8 mouse cellular contexts compared by ENCODE assay signal in genomic region chr11:28852361-28852919, GRCm38 (mm10). TPM values are rescaled to one million over a fixed set of nuclear protein-coding genes. Genes with fewer than 3 reads are reported as not detected.
DNase-seq lines count a peak whose midpoint lies in the region; ATAC-seq and TF ChIP-seq lines count a peak whose summit lies in the region.

No protein-coding gene starts in this region.

- no peaks in the 10 kb centered on the region for H3K9me3 ChIP-seq in kidney, postnatal 0 days (replicated peaks; ENCODE audit: low read length)
- H3K9me3 ChIP-seq in embryonic facial prominence, embryonic 14.5 days (ENCODE audit: control insufficient read depth, low read length), result no peaks in the 10 kb centered on the region
- H3K9me3 ChIP-seq in hindbrain, embryonic 15.5 days, result no peaks in the 10 kb centered on the region
- H3K9me3 ChIP-seq in midbrain, embryonic 16.5 days (replicated peaks; ENCODE audit: control insufficient read depth, low read length, poor library complexity, severe bottlenecking), result no peaks in the 10 kb centered on the region

- no peak for ATAC-seq in kidney, postnatal 0 days (replicated peaks; ENCODE audit: low FRiP score, low read depth)
- ATAC-seq in embryonic facial prominence, embryonic 14.5 days (ENCODE audit: low read depth), result no peak
- ATAC-seq in hindbrain, embryonic 15.5 days (ENCODE audit: low FRiP score, low read depth), result no peak
- ATAC-seq in midbrain, embryonic 16.5 days, result no peak

- no peaks in the 10 kb centered on the region for H3K36me3 ChIP-seq in kidney, postnatal 0 days (ENCODE audit: insufficient read depth, low read length)
- no peaks in the 10 kb centered on the region for H3K36me3 ChIP-seq in embryonic facial prominence, embryonic 14.5 days (ENCODE audit: control insufficient read depth, insufficient read depth, low read length)
- H3K36me3 ChIP-seq in hindbrain, embryonic 15.5 days, result no peaks in the 10 kb centered on the region
- no peaks in the 10 kb centered on the region for H3K36me3 ChIP-seq in midbrain, embryonic 16.5 days (ENCODE audit: control insufficient read depth, insufficient read depth, low read length)

- H3K27me3 ChIP-seq in kidney, postnatal 0 days (ENCODE audit: insufficient read depth, low read length), result no peaks in the 10 kb centered on the region
- no peaks in the 10 kb centered on the region for H3K27me3 ChIP-seq in embryonic facial prominence, embryonic 14.5 days (replicated peaks; ENCODE audit: control insufficient read depth, insufficient read depth, low read length)
- H3K27me3 ChIP-seq in hindbrain, embryonic 15.5 days, result peaks cover 25% of the 10 kb centered on the region
- H3K27me3 ChIP-seq in midbrain, embryonic 16.5 days (ENCODE audit: control insufficient read depth, insufficient read depth, low read depth, low read length), result no peaks in the 10 kb centered on the region; the same call in 1 of the 2 replicates

- no peak overlapping the region; the same call in 1 of the 2 replicates for H3K4me3 ChIP-seq in kidney, postnatal 0 days (replicated peaks; ENCODE audit: low read depth, low read length)
- H3K4me3 ChIP-seq in embryonic facial prominence, embryonic 14.5 days (ENCODE audit: low read depth, low read length), result peak overlapping the region; percentile 61
- peak overlapping the region; percentile 50; the same call in 1 of the 2 replicates for H3K4me3 ChIP-seq in hindbrain, embryonic 15.5 days
- H3K4me3 ChIP-seq in midbrain, embryonic 16.5 days (ENCODE audit: low read depth, low read length), result peak overlapping the region; percentile 54

- no peak for TF ChIP-seq CTCF in kidney, postnatal 0 days (IDR thresholded peaks at IDR 0.05; ENCODE audit: low read depth)

- 33% methylated on average over 6 of the region's 6 CpGs for WGBS in kidney, postnatal 0 days
- 24% methylated on average over 6 of the region's 6 CpGs for WGBS in embryonic facial prominence, embryonic 14.5 days
- WGBS in hindbrain, embryonic 15.5 days, result 41% methylated on average over 6 of the region's 6 CpGs
- 37% methylated on average over 6 of the region's 6 CpGs for WGBS in midbrain, embryonic 16.5 days

- H3K4me2 ChIP-seq in kidney, postnatal 0 days (ENCODE audit: low read length), result peak overlapping the region; percentile 89
- H3K4me2 ChIP-seq in embryonic facial prominence, embryonic 14.5 days (ENCODE audit: low read depth, low read length), result peak overlapping the region; percentile 93
- H3K4me2 ChIP-seq in hindbrain, embryonic 15.5 days, result peak overlapping the region; percentile 99
- H3K4me2 ChIP-seq in midbrain, embryonic 16.5 days (ENCODE audit: low read length), result peak overlapping the region; percentile 99

- no peak overlapping the region for H3K27ac ChIP-seq in kidney, postnatal 0 days
- no peak overlapping the region for H3K27ac ChIP-seq in embryonic facial prominence, embryonic 14.5 days (replicated peaks; ENCODE audit: low read depth, low read length)
- H3K27ac ChIP-seq in hindbrain, embryonic 15.5 days (replicated peaks), result no peak overlapping the region
- H3K27ac ChIP-seq in midbrain, embryonic 16.5 days (ENCODE audit: low read length), result no peak overlapping the region

- DNase-seq in kidney, postnatal 0 days (ENCODE audit: low spot score), result no peak
- no peak for DNase-seq in kidney, adult 9 months
- no peak for DNase-seq in embryonic facial prominence, embryonic 14.5 days (ENCODE audit: low spot score)
- DNase-seq in cerebellum, adult 18-20 months, result no peak
- no peak for DNase-seq in urinary bladder, postnatal 14 days (ENCODE audit: low spot score)
- no peak for DNase-seq in layer of hippocampus, adult 9-10 months (ENCODE audit: low spot score)

- H3K9ac ChIP-seq in kidney, postnatal 0 days (ENCODE audit: low read depth, low read length), result no peak overlapping the region
- peak overlapping the region; percentile 69; the same call in 1 of the 2 replicates for H3K9ac ChIP-seq in embryonic facial prominence, embryonic 14.5 days (ENCODE audit: low read depth, low read length)
- H3K9ac ChIP-seq in hindbrain, embryonic 15.5 days, result no peak overlapping the region
- no peak overlapping the region for H3K9ac ChIP-seq in midbrain, embryonic 16.5 days (ENCODE audit: low read depth, low read length)

- H3K4me1 ChIP-seq in kidney, postnatal 0 days (replicated peaks; ENCODE audit: insufficient read depth, low read length), result no peaks in the 10 kb centered on the region
- peaks cover 4% of the 10 kb centered on the region; the same call in 1 of the 2 replicates for H3K4me1 ChIP-seq in embryonic facial prominence, embryonic 14.5 days (ENCODE audit: control insufficient read depth, insufficient read depth, low read length)
- peaks cover 12% of the 10 kb centered on the region for H3K4me1 ChIP-seq in hindbrain, embryonic 15.5 days (replicated peaks)
- peaks cover 12% of the 10 kb centered on the region for H3K4me1 ChIP-seq in midbrain, embryonic 16.5 days (ENCODE audit: control insufficient read depth, insufficient read depth, low read length)

RNA-seq across cellular contexts. Expression of gene Efemp1, which starts 0.6 kb away (rescaled TPM):
- polyA plus RNA-seq in kidney, postnatal 0 days (2015; fragmentation: Nextera tagmentation; extraction: Ambion mirVana), result 21.0 and 24.1 TPM in 2 replicates
- polyA plus RNA-seq in embryonic facial prominence, embryonic 14.5 days (2014; fragmentation: Nextera tagmentation; extraction: Ambion mirVana), result 64.5 and 74.7 TPM in 2 replicates
- 4.6 and 6.6 TPM in 2 replicates for polyA plus RNA-seq in hindbrain, embryonic 15.5 days (2015; fragmentation: Nextera tagmentation; extraction: Ambion mirVana)
- 4.6 and 5.0 TPM in 2 replicates for polyA plus RNA-seq in midbrain, embryonic 16.5 days (2015; fragmentation: Nextera tagmentation; extraction: Ambion mirVana)
